Mouse (Mus musculus): ENCODE results near the gene Pbx1. TPM values are rescaled to one million over a fixed set of nuclear protein-coding genes. Genes with fewer than 3 reads are reported as not detected.

Pbx1 gene
- polyA plus RNA-seq, 1 experiment = 46.9 TPM

DNA sequence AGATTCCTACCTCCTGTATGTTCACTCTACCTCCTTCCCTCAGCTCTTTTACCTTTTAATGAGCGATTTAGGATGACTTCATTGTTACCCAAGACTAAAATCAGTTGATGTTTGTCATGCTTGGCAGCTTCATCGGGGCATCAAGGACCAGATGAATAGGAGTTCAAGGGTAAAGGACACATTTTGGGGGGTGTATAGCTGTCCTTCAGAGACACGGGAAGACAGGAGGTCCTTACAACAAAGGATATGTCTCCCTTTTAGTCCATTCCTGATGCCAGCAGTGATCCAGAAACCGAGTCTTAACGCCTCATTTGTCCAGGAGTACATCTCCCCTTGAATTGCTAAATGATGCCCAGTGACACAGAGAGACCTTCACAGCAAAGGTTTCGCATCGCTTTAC, 343.4 kb downstream of the Pbx1 start:
- Histone ChIP-seq H3K27me3 (replicated peaks; ENCODE audit: control insufficient read depth, insufficient read depth, low read length) (no peaks in the 10 kb centered on the region), H3K27ac (ENCODE audit: insufficient read depth, low read depth, low read length) (no peak overlapping the region), H3K36me3 (ENCODE audit: control insufficient read depth, insufficient read depth, low read length) (no peaks in the 10 kb centered on the region), H3K4me3 (ENCODE audit: insufficient read depth, low read depth, low read length) (no peak overlapping the region), H3K4me1 (ENCODE audit: control insufficient read depth, insufficient read depth, low read length) (no peaks in the 10 kb centered on the region)
- 55% methylated on average over 7 of the region's 7 CpGs for WGBS
- TF ChIP-seq CTCF (conservative IDR thresholded peaks at IDR 0.05; ENCODE audit: insufficient read depth, insufficient read length, low read depth, low read length) = no peak
- no peak for TF ChIP-seq POLR2A (IDR thresholded peaks at IDR 0.05; ENCODE audit: low read depth, low read length)
- no peak for DNase-seq

- no peak for TF ChIP-seq CTCF (conservative IDR thresholded peaks at IDR 0.05; ENCODE audit: insufficient read depth, insufficient read length, low read depth, low read length)
- TF ChIP-seq POLR2A (IDR thresholded peaks at IDR 0.05; ENCODE audit: low read depth, low read length) = no peak
- H3K4me1 ChIP-seq (ENCODE audit: control insufficient read depth, insufficient read depth, low read length) = no peaks in the 10 kb centered on the region
- no peak overlapping the region for H3K4me3 ChIP-seq (ENCODE audit: insufficient read depth, low read depth, low read length)
- WGBS = 88% methylated on average over 6 of the region's 6 CpGs
- no peak for DNase-seq
- H3K27ac ChIP-seq (ENCODE audit: insufficient read depth, low read depth, low read length) = no peak overlapping the region
- no peaks in the 10 kb centered on the region for H3K36me3 ChIP-seq (ENCODE audit: control insufficient read depth, insufficient read depth, low read length)
- H3K27me3 ChIP-seq (replicated peaks; ENCODE audit: control insufficient read depth, insufficient read depth, low read length) = no peaks in the 10 kb centered on the region
Measured at GRCm38 (mm10) chr1:168079394-168079767, 352.7 kb downstream of the Pbx1 start.

DNA sequence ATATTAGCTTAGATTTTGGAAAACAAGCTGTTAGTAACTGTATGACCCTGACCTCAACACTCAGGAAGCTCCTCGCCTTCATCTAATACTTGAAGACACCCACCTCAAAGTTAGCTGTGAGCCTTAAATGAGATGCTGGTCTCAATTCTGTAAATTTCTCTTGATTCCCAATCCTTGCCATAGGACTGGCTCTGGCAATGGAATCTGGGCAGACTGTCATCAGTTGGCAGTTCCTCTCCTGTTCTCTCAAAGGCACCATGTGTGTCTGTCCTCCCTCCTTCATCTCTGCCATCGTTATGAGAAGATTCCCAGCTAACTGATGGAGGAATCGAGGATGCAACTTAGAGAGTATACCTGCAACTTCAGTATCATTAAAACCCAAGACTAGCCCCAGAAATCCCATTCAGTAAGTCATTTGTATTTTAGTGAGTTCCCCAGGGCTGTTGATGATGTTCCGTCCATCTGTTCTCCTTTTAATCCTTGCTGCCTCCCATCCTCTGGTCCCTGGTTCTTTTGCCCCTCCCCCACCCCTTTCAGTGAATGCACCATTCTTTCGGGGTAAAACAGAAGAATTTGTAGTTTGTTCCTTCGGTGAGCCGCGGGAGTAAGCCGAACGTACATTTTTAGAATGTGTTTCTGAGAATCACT, 353.2 kb downstream of the Pbx1 start:
- WGBS = 88% methylated on average over 10 of the region's 10 CpGs

DNA sequence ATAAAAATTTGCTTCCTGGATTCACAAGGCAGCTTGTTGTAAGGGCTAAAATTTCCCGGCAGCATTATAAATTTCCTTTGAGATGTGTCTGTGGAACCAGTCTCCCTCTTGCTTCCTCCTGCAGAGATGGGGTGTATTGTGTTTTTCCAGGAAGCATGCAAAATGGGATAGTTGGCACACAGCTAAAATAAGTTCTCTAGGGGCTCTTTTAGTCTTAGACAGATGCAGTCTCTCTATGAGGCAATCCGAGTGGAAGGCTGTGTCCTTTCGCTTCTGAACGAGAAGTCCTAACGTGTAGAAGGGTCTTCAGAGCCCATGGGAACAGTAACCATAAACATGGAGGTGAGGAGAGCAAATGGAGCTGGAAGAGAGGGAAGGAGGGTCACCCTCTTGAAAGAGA, 360.1 kb downstream of the Pbx1 start:
- H3K27me3 ChIP-seq (replicated peaks; ENCODE audit: control insufficient read depth, insufficient read depth, low read length) = no peaks in the 10 kb centered on the region
- WGBS = 60% methylated on average over 5 of the region's 5 CpGs
- no peaks in the 10 kb centered on the region for H3K36me3 ChIP-seq (ENCODE audit: control insufficient read depth, insufficient read depth, low read length)
- no peak overlapping the region for H3K4me3 ChIP-seq (ENCODE audit: insufficient read depth, low read depth, low read length)
- peak; percentile 2 for DNase-seq
- H3K4me1 ChIP-seq (ENCODE audit: control insufficient read depth, insufficient read depth, low read length) = no peaks in the 10 kb centered on the region
- H3K27ac ChIP-seq (ENCODE audit: insufficient read depth, low read depth, low read length) = no peak overlapping the region
- TF ChIP-seq CTCF (conservative IDR thresholded peaks at IDR 0.05; ENCODE audit: insufficient read depth, insufficient read length, low read depth, low read length) = no peak
- TF ChIP-seq POLR2A (IDR thresholded peaks at IDR 0.05; ENCODE audit: low read depth, low read length) = no peak

More for the DNA sequence above, 353.2 kb downstream of the Pbx1 start:
- no peak for DNase-seq
- Histone ChIP-seq H3K4me1 (ENCODE audit: control insufficient read depth, insufficient read depth, low read length) (no peaks in the 10 kb centered on the region), H3K4me3 (ENCODE audit: insufficient read depth, low read depth, low read length) (no peak overlapping the region), H3K36me3 (ENCODE audit: control insufficient read depth, insufficient read depth, low read length) (no peaks in the 10 kb centered on the region), H3K27ac (ENCODE audit: insufficient read depth, low read depth, low read length) (no peak overlapping the region), H3K27me3 (replicated peaks; ENCODE audit: control insufficient read depth, insufficient read depth, low read length) (no peaks in the 10 kb centered on the region)
- no peak for TF ChIP-seq POLR2A (IDR thresholded peaks at IDR 0.05; ENCODE audit: low read depth, low read length)
- no peak for TF ChIP-seq CTCF (conservative IDR thresholded peaks at IDR 0.05; ENCODE audit: insufficient read depth, insufficient read length, low read depth, low read length)

DNA sequence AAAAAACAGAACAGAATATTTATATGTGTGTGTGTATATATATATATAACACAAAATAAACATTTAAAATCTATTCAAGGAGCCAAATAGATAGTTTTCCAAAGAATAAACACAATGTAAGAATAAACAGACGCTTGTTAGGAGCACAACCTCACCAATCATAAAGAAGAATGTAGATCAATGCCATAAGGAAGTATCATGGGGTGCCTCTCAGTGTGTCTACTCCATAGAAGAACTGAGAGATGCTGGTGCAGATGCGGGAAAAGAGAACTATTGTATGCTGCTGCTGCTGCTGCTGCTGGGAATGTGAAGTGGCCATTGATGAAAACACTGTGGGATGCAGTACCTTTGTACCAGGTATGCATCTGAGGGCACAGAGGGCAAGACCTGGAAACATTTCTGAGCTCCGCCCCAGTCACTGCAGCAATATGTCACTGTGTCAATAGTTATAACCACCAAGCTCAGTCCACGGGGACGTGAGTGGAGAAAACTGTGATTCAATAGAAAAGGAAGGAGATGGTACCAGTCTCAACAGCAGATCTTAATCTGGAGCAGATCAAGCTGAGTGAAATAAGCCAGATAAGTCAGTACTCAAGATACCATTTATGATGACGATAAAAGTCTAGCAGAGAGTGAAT, 361.7 kb downstream of the Pbx1 start:
- DNase-seq = no peak
- no peak overlapping the region for H3K4me3 ChIP-seq (ENCODE audit: insufficient read depth, low read depth, low read length)

GRCm38 (mm10) chr1:168069740-168070139, 362.3 kb downstream of the Pbx1 start:
- H3K27me3 ChIP-seq (replicated peaks; ENCODE audit: control insufficient read depth, insufficient read depth, low read length) = no peaks in the 10 kb centered on the region
- H3K36me3 ChIP-seq (ENCODE audit: control insufficient read depth, insufficient read depth, low read length) = no peaks in the 10 kb centered on the region
- no peak overlapping the region for H3K4me3 ChIP-seq (ENCODE audit: insufficient read depth, low read depth, low read length)
- H3K4me1 ChIP-seq (ENCODE audit: control insufficient read depth, insufficient read depth, low read length) = no peaks in the 10 kb centered on the region
- WGBS = 79% methylated on average over 5 of the region's 5 CpGs
- TF ChIP-seq POLR2A (IDR thresholded peaks at IDR 0.05; ENCODE audit: low read depth, low read length) = no peak
- no peak for TF ChIP-seq CTCF (conservative IDR thresholded peaks at IDR 0.05; ENCODE audit: insufficient read depth, insufficient read length, low read depth, low read length)
- DNase-seq = no peak
- H3K27ac ChIP-seq (ENCODE audit: insufficient read depth, low read depth, low read length) = no peak overlapping the region

More for the DNA sequence above, 361.7 kb downstream of the Pbx1 start:
- H3K27me3 ChIP-seq (replicated peaks; ENCODE audit: control insufficient read depth, insufficient read depth, low read length) = no peaks in the 10 kb centered on the region
- TF ChIP-seq CTCF (conservative IDR thresholded peaks at IDR 0.05; ENCODE audit: insufficient read depth, insufficient read length, low read depth, low read length) (no peak), POLR2A (IDR thresholded peaks at IDR 0.05; ENCODE audit: low read depth, low read length) (no peak)
- no peaks in the 10 kb centered on the region for H3K4me1 ChIP-seq (ENCODE audit: control insufficient read depth, insufficient read depth, low read length)
- no peaks in the 10 kb centered on the region for H3K36me3 ChIP-seq (ENCODE audit: control insufficient read depth, insufficient read depth, low read length)
- H3K27ac ChIP-seq (ENCODE audit: insufficient read depth, low read depth, low read length) = no peak overlapping the region
- WGBS = 93% methylated on average over 6 of the region's 6 CpGs
